Mouse (Mus musculus) splenic B cell, adult 2 months (primary cell): ENCODE measurements around the gene Cuta.

Experiments used
- DNase-seq: peaks from one replicate; pipeline ENCODE4 v3.0.0-alpha.2; 2011; ENCODE audit warnings: low read depth, low spot score
- H3K27me3 ChIP-seq: 2 replicates; pipeline ENCODE4 v1.6.1; 2012; ENCODE audit warnings: mild to moderate bottlenecking, low read length, moderate library complexity, mixed read lengths; ENCODE audit not compliant: control insufficient read depth, poor library complexity, insufficient read depth, severe bottlenecking
- H3K36me3 ChIP-seq: 2 replicates; pipeline ENCODE4 v1.6.1; 2012; ENCODE audit warnings: mild to moderate bottlenecking, low read length, moderate library complexity, mixed read lengths; ENCODE audit not compliant: control insufficient read depth, poor library complexity, insufficient read depth, severe bottlenecking

Cuta gene

DNA sequence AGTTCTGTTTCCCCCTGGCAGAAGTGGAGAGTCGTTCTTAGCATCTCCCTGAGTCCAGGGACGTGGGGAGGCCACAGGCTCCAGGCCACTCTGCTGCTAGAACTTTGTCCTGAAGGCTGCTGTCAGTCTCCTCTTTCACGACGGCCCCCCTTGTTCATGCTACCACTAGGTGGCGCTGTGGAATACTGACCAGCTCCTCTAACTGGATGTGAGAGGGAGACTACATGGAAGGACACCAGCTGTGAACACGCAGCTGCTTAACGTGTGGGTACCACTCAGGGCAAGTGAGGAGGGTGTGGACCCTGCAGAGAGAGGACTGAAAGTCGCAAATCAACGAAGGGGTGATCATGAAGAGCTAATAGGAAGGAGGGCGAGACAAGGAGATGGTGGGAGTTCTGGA, 43.8 kb downstream of the Cuta start:
- no peaks in the 10 kb centered on the region for H3K36me3 ChIP-seq
- DNase-seq: peak; percentile 88
- no peaks in the 10 kb centered on the region for H3K27me3 ChIP-seq

DNA sequence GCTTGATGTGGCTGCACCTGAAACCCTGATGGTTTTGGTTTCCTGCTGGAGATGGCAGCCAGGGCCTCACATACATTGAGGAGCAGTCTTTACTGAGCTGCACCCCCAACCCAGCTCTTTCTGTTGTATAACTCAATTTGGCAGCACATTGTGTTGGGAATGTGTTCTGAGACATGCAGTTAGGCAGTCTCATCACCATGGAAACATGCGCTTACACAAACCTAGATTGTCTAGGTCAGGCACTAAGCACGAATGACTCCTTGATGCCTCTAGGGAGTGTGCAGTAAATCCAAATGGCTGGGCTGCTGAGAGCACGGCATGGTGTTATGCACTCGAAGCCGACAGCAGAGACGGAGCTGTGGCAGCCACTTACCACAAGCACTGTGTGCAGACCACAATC, 45.0 kb downstream of the Cuta start:
- no peaks in the 10 kb centered on the region for H3K36me3 ChIP-seq
- no peak for DNase-seq
- no peaks in the 10 kb centered on the region for H3K27me3 ChIP-seq

DNA sequence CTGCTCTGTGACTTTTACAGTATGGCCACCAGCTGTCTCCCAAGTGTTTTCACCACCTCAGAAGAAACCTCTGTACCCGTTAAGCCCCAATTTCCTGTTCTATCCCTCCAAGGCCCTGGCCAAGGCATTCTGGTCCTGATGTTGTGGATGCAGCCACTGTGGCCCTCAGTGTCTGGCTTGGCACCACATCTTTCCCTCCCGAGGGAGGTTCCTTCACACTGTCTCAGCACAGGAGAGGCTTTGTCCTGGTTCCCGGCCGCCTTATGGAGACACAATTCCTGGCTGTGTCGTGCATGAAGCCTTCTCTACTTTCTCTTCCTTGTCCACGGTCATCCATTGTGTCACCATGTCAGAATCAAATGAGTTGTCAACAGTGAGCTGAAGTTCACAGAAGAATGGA, 45.9 kb downstream of the Cuta start:
- no peak for DNase-seq
- Histone ChIP-seq H3K27me3 (no peaks in the 10 kb centered on the region), H3K36me3 (no peaks in the 10 kb centered on the region)

DNA sequence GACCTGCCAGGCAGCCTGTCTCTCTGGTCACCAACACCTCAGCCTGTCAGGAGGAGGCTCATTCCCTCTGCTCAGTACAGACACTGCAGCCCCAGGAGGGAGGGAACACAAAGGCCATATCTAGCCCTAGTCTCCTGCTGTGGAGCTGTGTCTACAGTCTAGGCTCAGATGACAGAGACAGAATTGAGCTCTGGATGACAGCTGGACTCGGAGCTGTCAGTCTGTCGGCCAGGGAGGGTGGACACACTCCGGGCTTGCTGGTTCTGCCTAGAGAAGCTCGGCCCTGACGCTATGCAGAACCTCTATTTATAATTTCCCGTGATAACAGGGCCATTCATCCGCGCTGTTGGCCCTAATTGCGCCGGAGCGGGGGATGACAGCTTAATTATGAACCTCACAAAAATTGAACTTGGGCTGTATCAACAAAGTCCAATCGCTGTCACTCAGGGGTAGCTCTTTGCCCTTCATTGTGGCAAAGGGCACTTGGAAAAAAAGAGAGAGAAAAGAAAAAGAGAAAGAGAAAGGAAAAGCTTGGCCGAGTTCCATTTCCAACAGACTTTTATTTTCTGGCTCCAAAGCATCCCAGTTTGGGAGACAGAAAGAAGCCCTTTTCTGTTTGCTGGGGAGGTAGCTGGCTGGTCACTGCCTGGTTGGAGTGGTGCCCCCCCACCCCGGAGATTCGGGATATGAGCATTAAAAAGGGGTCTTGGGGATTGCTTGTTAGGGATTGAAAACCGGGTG, 46.6 kb downstream of the Cuta start:
- no peak for DNase-seq
- Histone ChIP-seq H3K36me3 (no peaks in the 10 kb centered on the region), H3K27me3 (no peaks in the 10 kb centered on the region)

DNA sequence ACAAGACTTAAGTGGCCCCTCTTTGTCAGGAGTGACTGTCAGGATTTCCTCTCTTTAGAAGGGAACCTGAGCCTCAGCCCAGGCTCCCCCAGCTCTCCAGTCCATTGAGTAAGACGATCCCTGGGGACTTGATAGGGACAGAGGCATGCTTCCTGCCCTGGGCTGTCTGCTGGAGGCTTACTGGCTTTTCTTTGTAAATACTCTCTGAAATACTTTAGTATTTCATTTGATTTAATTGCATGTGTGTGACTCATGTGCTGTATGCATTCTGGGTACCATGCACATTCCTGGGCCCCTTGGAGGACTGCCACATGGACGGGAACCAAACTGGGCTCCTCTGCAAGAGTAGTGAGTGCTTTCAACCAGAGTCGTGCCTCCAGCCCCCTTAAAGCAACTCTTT, 51.4 kb downstream of the Cuta start:
- Histone ChIP-seq H3K36me3 (no peaks in the 10 kb centered on the region), H3K27me3 (no peaks in the 10 kb centered on the region)
- no peak for DNase-seq

DNA sequence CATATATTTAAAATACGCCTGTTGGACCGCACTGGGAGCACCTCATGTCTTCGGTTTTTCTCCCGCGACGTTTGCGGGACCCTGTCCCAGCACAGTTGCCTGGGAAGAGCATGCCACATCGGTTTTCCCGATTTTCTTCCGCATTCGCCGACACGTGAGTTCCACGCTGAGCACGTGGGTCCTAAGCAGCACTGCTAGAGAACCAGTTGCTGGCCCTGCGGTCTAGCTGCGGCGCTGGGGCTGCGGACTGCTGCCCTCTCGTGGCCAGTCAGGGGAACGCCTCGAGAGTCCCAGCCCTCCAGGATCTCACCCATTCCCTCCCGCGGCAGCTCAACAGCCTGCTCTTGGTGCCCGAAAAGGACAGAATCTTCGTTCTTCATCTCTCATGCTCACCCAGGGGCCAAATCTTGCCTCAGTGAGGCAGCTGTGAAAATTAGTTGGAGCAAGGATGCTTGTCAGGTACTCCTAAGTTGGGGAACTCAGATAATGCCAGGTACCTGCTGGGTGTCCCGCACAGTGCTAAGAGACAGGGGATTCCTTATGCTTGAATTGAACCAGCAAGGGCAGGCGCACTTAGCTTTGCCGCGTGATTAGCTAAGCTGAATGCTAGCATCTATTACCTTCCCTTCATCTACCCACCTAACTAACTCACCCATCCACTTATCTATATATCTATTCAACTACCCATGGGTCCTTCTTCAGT, 53.2 kb downstream of the Cuta start:
- H3K36me3 ChIP-seq: no peaks in the 10 kb centered on the region
- no peaks in the 10 kb centered on the region for H3K27me3 ChIP-seq
- peak; percentile 89 for DNase-seq

DNA sequence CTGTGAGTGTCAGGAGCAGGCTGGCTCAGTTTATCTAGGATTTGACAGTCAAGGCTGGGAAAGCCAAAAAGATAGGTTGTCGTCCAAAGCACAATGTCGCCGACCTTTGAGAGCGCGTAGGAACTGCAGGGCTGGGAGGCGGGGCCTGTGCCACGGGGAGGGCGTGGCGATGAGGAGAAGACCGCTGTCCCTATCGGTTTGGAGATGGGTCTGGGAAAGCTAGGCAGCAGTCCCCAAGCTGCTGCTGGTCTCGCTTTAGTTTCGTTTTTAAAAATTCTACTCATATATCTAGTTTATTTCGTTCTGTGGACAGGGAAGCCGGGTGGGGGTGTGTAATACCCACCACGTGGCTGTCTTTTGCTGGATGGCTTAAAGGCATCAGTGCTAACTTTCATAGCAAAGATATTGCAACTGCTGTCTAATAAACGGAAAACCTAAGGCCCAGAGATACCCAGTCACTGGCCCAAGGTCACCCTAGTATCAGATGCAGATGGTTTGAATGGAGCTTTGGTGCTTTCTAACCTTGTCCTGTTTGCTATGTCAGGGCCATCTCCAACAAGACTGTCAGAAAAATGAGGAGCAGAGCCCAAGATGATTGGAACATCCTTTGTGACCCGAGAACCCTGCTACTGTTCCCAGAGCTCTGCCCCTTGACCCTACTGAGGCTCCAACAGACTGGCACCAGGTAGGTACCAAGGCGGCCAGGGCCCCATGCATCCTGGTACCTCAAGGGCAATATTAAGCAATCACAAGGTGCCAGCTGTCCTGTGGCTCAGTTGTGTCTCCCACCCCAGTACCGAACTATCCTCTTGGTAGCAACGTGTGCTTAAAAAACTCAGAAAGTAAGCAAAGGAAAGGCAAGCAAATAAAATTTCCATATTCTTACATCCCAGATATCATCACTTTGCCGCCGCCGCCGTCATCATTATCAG, 54.1 kb downstream of the Cuta start:
- Histone ChIP-seq H3K27me3 (no peaks in the 10 kb centered on the region), H3K36me3 (no peaks in the 10 kb centered on the region)
- DNase-seq: peak; percentile 83
